Mouse (Mus musculus): Measurements from ENCODE around the gene Tespa1.
"Not testable (repeated sequence)": the region's sequence is repeated elsewhere in the genome, so short reads cannot be mapped to it uniquely, and the experiment has no call there.

Gene Tespa1

DNA sequence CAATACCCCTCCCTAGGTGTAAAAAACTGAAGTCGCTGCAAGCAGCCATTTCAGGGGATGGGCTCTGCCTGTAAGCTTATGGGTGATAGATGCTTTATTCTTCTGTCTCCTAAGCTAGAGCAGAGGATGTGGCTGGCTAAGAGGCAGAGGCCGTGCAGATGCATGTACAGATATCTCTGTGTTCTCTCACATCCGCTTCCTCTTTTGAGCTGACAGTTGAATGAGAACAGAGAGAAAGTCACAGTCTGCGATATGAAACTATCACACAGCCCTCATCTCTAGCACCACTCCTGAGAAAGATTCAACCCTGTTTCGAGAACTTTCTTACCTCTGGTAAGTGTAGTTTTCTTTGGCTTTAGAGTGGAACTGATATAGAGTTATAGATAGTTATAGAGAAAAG lies at the start of gene Tespa1:
Tespa1 (plus strand) TSS at position 234 of the 400 bp plus-strand sequence.
- no peak for DNase-seq (ENCODE audit: low spot score in 2 of 2)

GRCm38 (mm10) chr10:130275759-130276158 lies 46.9 kb upstream of the Tespa1 start:
- DNase-seq (ENCODE audit: low spot score in 2 of 2), result no peak

DNA sequence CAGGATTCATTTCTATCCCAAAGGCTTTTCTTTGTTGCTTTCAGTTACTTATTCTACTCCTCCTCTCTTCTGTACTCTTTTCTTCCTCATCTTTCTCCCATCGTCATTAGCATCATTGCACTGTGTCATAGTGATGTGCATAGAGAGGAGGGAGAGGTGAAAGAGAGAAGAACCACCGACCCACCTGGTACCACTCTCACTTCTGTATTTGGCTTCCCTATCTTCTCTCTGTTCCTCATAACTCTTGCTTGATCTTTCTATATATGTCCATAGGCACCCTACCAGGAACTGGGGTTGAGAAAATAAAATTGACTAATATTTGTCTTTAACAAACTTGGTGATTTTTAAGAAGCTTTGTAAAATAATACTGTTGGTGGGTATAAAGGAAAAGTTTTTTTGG lies 46.2 kb upstream of the Tespa1 start:
- DNase-seq (ENCODE audit: low spot score in 2 of 2), result no peak

DNA sequence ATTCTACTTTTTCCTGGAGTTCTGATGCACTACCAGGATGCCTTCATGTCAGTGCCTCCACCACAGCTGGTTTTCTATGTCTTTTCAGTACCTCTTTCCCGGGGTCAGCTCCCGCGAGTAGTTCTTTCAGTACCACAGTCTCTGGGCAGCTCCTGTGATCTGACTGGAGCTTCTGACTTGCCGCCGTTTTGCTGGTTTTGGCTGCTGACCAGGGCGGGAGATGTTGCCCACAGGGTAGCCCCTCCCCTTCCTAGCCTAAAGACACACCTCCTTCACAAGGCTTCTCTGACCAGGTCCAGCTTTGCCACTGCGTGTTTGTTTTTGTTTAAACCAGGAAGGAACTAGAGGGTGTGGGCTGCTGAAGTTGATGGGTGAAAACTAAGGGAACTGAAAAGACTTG lies 42.6 kb upstream of the Tespa1 start, which contains the start of gene Neurod4:
Neurod4 (minus strand) TSS at position 175 of the 400 bp plus-strand sequence.
- no peak for DNase-seq (ENCODE audit: low spot score in 2 of 2)

DNA sequence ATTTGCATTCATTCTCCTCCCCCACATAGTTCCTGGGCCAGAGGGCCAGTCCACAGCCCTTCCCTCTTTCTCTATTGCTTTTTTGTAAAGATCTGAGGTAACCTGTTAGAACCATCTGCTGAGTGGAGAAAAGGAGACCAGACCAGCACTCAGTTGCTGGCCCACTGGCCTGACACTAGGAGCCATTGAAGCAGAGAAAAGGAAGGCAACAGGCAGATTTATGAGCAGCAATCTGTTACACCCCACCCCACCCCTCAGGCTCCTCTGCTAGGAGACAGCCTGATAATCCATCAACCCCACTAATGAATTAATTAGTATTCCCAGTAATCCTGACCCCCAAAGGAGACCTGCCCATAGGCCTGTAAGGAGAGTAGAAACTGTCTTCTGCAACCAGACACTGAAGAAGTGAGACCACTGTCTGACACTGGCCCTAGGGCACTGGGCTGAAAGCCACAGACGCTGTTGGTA lies 40.7 kb upstream of the Tespa1 start:
- DNase-seq (ENCODE audit: low spot score in 2 of 2), result no peak

GRCm38 (mm10) chr10:130287201-130287600 lies 35.5 kb upstream of the Tespa1 start:
- DNase-seq (ENCODE audit: low spot score in 2 of 2), result no peak

GRCm38 (mm10) chr10:130288007-130288406 lies 34.7 kb upstream of the Tespa1 start:
- DNase-seq (ENCODE audit: low spot score in 2 of 2), result no peak

- DNase-seq (ENCODE audit: low spot score in 2 of 2), result no peak
Observed at GRCm38 (mm10) chr10:130293741-130294408, 28.8 kb upstream of the Tespa1 start.

DNA sequence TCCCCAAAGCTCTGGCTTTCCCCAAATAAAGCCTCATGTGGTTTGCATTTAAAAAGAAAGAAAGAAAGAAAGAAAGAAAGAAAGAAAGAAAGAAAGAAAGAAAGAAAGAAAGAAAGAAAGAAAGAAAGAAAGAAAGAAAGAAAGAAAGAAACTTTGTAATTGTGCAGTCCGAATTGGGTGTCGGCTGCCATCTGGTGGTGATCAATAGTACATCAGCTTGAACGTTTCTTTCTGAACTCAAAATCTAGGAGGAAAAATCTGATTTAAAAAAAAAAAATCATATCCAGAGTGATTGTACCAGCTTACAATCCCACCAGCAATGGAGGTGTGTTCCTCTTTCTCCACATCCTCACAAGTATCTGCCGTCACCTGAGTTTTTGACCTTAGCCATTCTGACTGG lies 23.9 kb upstream of the Tespa1 start:
- DNase-seq (ENCODE audit: low spot score in 2 of 2), result not testable (repeated sequence)

DNA sequence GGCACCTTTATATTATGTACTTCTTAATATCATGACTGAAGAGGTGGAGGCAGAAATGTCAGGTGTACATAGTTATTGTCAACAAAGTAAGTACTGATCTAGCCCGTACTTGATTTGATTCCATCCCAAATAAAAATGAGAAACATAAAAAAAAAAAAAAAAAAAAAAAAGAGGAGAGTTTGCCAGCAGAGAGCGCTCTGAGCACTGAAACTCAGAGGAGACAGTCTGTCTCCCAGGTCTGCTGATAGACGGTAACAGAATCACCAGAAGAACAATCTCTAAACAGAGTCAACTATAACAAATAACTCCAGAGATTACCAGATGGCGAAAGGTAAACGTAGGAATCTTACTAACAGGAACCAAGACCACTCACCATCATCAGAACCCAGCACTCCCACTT lies 18.5 kb upstream of the Tespa1 start:
- not testable (repeated sequence) for DNase-seq (ENCODE audit: low spot score in 2 of 2)

- no peak for DNase-seq (ENCODE audit: low spot score in 2 of 2)
Observed at GRCm38 (mm10) chr10:130311534-130312227, 11.0 kb upstream of the Tespa1 start.

DNA sequence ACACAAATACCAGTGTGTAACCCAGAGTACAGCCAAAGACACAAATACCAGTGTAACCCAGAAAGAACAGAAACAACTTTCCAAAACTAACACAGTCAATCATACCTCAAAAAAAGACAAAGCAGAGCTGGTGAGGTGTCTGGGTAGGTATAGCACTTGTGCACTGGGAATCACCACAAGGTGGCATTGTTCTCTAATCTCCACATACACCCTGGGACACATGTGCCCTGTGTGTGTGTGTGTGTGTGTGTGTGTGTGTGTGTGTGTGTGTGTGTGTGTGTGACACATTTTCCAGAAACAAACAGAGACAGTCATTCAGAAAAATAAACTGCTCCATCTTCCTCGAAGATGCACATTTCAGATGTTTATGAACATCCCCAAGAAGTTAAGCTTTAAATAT lies 9.1 kb upstream of the Tespa1 start:
- DNase-seq (ENCODE audit: low spot score in 2 of 2), result no peak

DNA sequence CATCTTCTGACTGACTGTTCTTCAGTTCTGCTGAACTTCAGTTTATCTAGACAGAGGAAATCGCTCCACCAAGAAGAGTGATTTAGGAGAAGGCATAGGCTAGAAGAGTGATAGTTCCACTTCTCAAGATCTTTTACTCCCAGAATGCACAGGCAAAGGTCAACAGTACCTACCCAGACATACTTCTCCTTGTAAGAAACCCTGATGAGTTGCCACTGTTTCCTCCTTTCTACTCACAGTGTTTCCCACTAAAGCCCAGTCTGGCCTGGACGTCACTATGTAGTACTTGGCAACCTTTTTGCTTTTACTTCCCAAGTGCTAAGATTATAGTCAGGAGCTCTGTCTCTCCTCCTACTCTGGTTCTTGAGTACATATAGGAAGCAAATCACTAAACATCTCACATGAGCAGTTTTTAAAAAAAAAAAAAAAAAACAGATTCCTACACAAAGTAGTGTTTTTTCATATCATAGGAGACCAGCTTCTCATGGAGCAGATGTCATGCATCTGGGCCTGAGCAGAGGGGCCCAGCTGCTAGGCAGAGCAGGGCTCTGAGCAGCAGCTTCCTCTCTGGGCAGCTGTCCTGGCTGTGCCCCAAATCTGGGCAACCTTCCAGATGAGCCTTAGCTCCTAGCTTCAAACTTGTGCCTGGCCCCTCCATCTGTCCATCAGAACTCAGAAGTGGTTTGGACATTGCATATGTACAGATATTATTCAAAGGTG lies 8.4 kb upstream of the Tespa1 start:
- no peak for DNase-seq (ENCODE audit: low spot score in 2 of 2)

DNA sequence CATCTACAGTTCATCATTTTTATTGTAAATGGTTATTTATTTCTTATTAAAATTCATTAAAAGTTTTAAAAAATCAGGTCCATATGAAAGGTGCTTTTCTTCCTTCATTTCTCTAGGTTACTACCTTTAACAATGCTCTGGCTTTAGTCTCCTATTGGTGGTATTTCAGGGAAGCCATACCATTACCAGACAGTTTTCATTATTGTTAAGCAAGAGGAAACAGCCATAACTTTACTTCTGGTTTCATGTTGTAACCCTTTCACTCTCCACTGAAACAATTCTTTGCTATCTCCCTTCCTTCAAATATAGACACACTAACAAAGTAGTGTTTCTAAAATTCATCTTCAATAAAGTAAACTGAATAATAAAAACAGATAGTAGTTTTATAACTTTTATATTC lies 6.8 kb upstream of the Tespa1 start:
- no peak for DNase-seq (ENCODE audit: low spot score in 2 of 2)

DNA sequence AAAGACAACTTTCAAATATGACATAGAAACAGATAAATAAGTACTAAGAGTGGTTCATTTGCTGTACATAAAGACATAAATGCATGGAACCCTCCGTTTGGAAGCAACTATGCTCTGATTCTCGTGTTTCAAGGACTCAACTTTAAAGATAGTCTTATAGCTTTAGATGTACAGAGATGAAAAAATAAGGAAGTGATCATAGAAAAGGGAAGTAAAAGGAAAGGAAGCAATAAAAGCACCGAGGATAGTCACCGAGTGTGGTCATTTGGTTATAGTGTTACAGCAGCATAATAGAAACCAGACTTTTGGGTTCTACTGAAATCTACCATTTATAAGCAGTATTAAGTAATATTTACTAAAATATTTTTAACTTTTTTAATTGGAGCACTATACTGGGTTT lies 4.0 kb upstream of the Tespa1 start:
- DNase-seq (ENCODE audit: low spot score in 2 of 2), result no peak

GRCm38 (mm10) chr10:130320715-130321114 lies 2.0 kb upstream of the Tespa1 start:
- DNase-seq (ENCODE audit: low spot score in 2 of 2), result no peak

- no peak for DNase-seq (ENCODE audit: low spot score in 2 of 2)
Observed at GRCm38 (mm10) chr10:130322062-130322461, 608 bp upstream of the Tespa1 start.

GRCm38 (mm10) chr10:130324243-130324642 lies 1.6 kb downstream of the Tespa1 start:
- no peak for DNase-seq (ENCODE audit: low spot score in 2 of 2)

GRCm38 (mm10) chr10:130330711-130331110 lies 8.0 kb downstream of the Tespa1 start:
- DNase-seq (ENCODE audit: low spot score in 2 of 2), result no peak

GRCm38 (mm10) chr10:130336385-130336784 lies 13.7 kb downstream of the Tespa1 start:
- DNase-seq (ENCODE audit: low spot score in 2 of 2), result no peak

DNA sequence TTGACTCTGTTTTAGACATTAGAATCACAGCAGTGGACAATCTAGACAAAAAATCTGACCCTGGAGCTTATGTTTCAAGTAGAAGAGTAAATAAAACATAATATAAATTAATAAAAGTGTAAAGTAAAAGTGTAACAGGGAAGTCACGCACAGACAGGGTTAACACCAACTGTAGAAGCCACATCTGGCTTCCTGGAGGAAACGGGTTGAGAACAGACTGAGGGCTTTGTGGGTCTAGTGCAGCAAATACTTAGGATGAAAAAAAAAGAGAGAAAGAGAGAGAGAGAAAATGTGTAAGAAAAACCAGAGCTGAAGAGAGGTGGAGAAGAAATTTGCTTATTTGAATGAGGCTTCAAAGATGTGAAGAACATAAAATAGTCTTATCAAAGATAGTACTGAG lies 14.9 kb downstream of the Tespa1 start:
- DNase-seq (ENCODE audit: low spot score in 2 of 2), result no peak

DNA sequence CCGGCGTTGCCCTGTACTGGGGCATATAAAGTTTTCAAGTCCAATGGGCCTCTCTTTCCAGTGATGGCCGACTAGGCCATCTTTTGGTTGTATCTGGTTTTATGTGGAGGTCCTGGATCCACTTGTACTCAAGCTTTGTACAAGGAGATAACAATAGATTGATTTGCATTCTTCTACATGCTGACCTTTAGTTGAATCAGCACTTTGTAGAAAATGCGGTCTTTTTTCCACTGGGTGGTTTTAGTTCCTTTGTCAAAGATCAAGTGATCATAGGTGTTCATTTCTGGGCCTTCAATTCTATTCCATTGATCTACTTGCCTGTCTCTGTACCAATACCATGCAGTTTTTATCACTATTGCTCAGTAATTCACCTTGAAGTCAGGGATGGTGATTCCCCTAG lies 17.4 kb downstream of the Tespa1 start:
- not testable (repeated sequence) for DNase-seq (ENCODE audit: low spot score in 2 of 2)

GRCm38 (mm10) chr10:130344056-130344455 lies 21.4 kb downstream of the Tespa1 start:
- DNase-seq (ENCODE audit: low spot score in 2 of 2), result no peak
